Mouse (Mus musculus) forebrain, embryonic 12.5 days (tissue): ENCODE data around the gene Hist1h2bb. TPM values are rescaled to one million over a fixed set of nuclear protein-coding genes. Genes with fewer than 3 reads are reported as not detected.
A peak's percentile ranks its signal among the peaks of the same experiment; 100 is the strongest.
"Not testable (repeated sequence)": the region's sequence is repeated elsewhere in the genome, so short reads cannot be mapped to it uniquely, and the experiment has no call there.

ENCODE experiments used
- ATAC-seq: fragments of 200-750 bp; cut with Nextera tagmentation; 2 replicates; pipeline ENCODE4 v1.8.0; 2017; ENCODE audit warnings: moderate TSS enrichment; ENCODE audit not compliant: low FRiP score
- H3K27ac ChIP-seq: fragments of 300-500 bp; sonication (generic); 2 replicates; pipeline ENCODE4 v1.5.1; 2016; ENCODE audit warnings: mild to moderate bottlenecking
- H3K27me3 ChIP-seq: fragments of 300-500 bp; sonication (generic); 2 replicates; pipeline ENCODE4 v1.6.1; 2016; ENCODE audit warnings: mild to moderate bottlenecking
- H3K36me3 ChIP-seq: fragments of 300-500 bp; sonication (generic); replicated peaks from 2 replicates; pipeline ENCODE4 v1.6.1; 2016; ENCODE audit warnings: mild to moderate bottlenecking
- H3K4me1 ChIP-seq: fragments of 300-500 bp; sonication (generic); 2 replicates; pipeline ENCODE4 v1.6.1; 2016
- H3K4me2 ChIP-seq: fragments of 300-500 bp; sonication (generic); 2 replicates; pipeline ENCODE4 v1.6.1; 2016; ENCODE audit warnings: mild to moderate bottlenecking, moderate library complexity
- H3K4me3 ChIP-seq: fragments of 300-500 bp; sonication (generic); replicated peaks from 2 replicates; pipeline ENCODE4 v1.5.1; 2016; ENCODE audit warnings: mild to moderate bottlenecking
- H3K9ac ChIP-seq: fragments of 300-500 bp; sonication (generic); 2 replicates; pipeline ENCODE4 v1.6.1; 2016; ENCODE audit warnings: mild to moderate bottlenecking
- H3K9me3 ChIP-seq: fragments of 300-500 bp; sonication (generic); 2 replicates; pipeline ENCODE4 v1.6.1; 2016
- WGBS: fragments of 180-500 bp; shearing (Covaris S2); methylation state at CpG from one replicate; pipeline ENCODE4 v1.1.7; 2016; 5-methylcytosine and 5-hydroxymethylcytosine counted together
- polyA plus RNA-seq: library from polyadenylated mRNA; unstranded; fragments of >200 nt; fragmentation: Nextera tagmentation; extraction: Ambion mirVana; gene quantifications from 2 replicates; pipeline ENCODE4 v1.2.1, GENCODE M21; 2016

The Hist1h2bb gene
- 2.2 and 3.5 TPM in 2 replicates for polyA plus RNA-seq

DNA sequence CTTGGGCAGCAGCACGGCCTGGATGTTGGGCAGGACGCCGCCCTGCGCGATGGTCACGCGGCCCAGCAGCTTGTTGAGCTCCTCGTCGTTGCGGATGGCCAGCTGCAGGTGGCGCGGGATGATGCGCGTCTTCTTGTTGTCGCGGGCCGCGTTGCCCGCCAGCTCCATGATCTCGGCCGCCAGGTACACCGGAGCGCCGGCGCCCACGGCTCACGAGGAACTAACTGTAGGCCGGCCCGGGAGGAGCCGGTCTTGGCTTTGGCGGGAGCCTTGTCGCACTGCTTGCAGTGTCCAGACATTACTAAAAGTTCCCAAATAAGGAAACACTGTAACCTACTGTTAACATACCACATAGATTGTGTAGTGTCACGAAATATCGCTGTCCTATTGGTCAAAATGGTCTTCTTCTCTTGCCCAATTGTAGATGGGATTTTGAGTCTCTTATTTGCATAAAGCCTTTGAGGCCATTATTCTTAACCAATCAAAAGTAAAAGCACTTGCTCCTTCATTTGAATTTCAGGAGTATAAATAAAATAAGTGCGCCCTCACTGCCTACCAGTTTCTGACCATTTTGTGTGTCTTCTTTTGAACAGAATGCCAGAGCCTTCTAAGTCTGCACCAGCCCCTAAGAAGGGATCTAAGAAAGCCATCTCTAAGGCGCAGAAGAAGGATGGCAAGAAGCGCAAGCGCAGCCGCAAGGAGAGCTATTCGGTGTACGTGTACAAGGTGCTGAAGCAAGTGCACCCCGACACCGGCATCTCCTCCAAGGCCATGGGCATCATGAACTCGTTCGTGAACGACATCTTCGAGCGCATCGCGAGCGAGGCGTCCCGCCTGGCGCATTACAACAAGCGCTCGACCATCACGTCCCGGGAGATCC lies at the start of gene Hist1h2bb:
Gene Hist1h2bb (plus strand): TSS at position 534 of the 880 bp plus-strand sequence.
- WGBS: under 1% methylated on average over 40 of the region's 58 CpGs

GRCm38 (mm10) chr13:23697491-23698299 lies 48.8 kb upstream of the Hist1h2bb start:
- whole genome bisulfite sequencing: under 1% methylated on average over 25 of the region's 32 CpGs
- ATAC-seq: peak; percentile 64
- H3K36me3 ChIP-seq: no peaks in the 10 kb centered on the region

More for the DNA sequence above, at the start of gene Hist1h2bb:
- Histone ChIP-seq H3K4me1 (peaks cover 17% of the 10 kb centered on the region), H3K27ac (peak within 1 kb of the TSS; percentile 99), H3K4me2 (peak within 1 kb of the TSS; percentile 63), H3K9ac (peak within 1 kb of the TSS; percentile 75), H3K4me3 (peak within 1 kb of the TSS; percentile 45)
- not testable (repeated sequence) for H3K9me3 ChIP-seq, H3K36me3 ChIP-seq, H3K27me3 ChIP-seq
- ATAC-seq: peak; percentile 92

GRCm38 (mm10) chr13:23698300-23698693 lies 48.2 kb upstream of the Hist1h2bb start, which contains the start of gene Hist1h4c:
Hist1h4c (minus strand) TSS chr13:23698454.
- no peaks in the 10 kb centered on the region for H3K9me3 ChIP-seq
- WGBS: 0% methylated on average over 22 of the region's 22 CpGs
- peak; percentile 96 for ATAC-seq

More at GRCm38 (mm10) chr13:23697491-23698299, 48.8 kb upstream of the Hist1h2bb start:
- Histone ChIP-seq H3K9me3 (no peaks in the 10 kb centered on the region), H3K4me1 (0 out of 2 replicates have a peak, but pooled peaks cover 9% of the 10 kb centered on the region), H3K27ac (peak overlapping the region; percentile 96), H3K27me3 (no peaks in the 10 kb centered on the region), H3K4me2 (peak overlapping the region; percentile 73), H3K9ac (peak overlapping the region; percentile 59), H3K4me3 (peak overlapping the region; percentile 48)

GRCm38 (mm10) chr13:23698996-23699395 lies 47.5 kb upstream of the Hist1h2bb start:
- no peaks in the 10 kb centered on the region for H3K9me3 ChIP-seq
- H3K4me3 ChIP-seq: no peak overlapping the region
- WGBS: 49% methylated on average over 6 of the region's 6 CpGs
- H3K4me1 ChIP-seq: 0 out of 2 replicates have a peak, but pooled peaks cover 9% of the 10 kb centered on the region
- no peak overlapping the region for H3K9ac ChIP-seq
- no peaks in the 10 kb centered on the region for H3K27me3 ChIP-seq
- H3K27ac ChIP-seq: peak overlapping the region; percentile 96
- peak overlapping the region; percentile 73 for H3K4me2 ChIP-seq
- no peaks in the 10 kb centered on the region for H3K36me3 ChIP-seq
- ATAC-seq: no peak

More at GRCm38 (mm10) chr13:23698300-23698693, 48.2 kb upstream of the Hist1h2bb start, which contains the start of gene Hist1h4c:
- Histone ChIP-seq H3K9ac (peak within 1 kb of the TSS; percentile 59), H3K4me3 (peak within 1 kb of the TSS; percentile 48), H3K4me2 (peak within 1 kb of the TSS; percentile 73), H3K27me3 (no peaks in the 10 kb centered on the region), H3K36me3 (no peaks in the 10 kb centered on the region), H3K27ac (peak within 1 kb of the TSS; percentile 96), H3K4me1 (0 out of 2 replicates have a peak, but pooled peaks cover 9% of the 10 kb centered on the region)

DNA sequence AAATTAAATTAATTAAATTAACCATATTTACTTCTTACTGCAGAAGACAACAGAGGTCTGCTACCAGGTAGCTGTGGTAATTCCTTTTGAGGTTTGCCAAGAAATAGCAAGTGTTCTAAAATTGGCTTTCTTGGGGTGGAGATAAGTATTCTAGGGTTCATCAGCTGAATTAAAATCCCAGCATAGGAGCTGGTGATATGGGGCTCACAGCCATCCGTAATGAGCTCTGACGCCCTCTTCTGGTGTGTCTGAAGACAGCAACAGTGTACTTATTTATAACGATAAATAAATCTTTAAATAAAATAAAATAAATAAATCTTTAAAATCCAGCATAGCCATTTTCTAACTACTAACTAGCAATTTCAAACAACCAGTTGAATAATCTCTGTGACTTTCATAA lies 46.8 kb upstream of the Hist1h2bb start:
- H3K27me3 ChIP-seq: no peaks in the 10 kb centered on the region
- no peaks in the 10 kb centered on the region for H3K9me3 ChIP-seq
- no peak overlapping the region for H3K27ac ChIP-seq
- H3K4me3 ChIP-seq: no peak overlapping the region
- no peaks in the 10 kb centered on the region for H3K36me3 ChIP-seq
- no peak overlapping the region for H3K4me2 ChIP-seq
- H3K4me1 ChIP-seq: 0 out of 2 replicates have a peak, but pooled peaks cover 9% of the 10 kb centered on the region
- ATAC-seq: no peak
- 77% methylated on average over 3 of the region's 3 CpGs for WGBS
- H3K9ac ChIP-seq: no peak overlapping the region

DNA sequence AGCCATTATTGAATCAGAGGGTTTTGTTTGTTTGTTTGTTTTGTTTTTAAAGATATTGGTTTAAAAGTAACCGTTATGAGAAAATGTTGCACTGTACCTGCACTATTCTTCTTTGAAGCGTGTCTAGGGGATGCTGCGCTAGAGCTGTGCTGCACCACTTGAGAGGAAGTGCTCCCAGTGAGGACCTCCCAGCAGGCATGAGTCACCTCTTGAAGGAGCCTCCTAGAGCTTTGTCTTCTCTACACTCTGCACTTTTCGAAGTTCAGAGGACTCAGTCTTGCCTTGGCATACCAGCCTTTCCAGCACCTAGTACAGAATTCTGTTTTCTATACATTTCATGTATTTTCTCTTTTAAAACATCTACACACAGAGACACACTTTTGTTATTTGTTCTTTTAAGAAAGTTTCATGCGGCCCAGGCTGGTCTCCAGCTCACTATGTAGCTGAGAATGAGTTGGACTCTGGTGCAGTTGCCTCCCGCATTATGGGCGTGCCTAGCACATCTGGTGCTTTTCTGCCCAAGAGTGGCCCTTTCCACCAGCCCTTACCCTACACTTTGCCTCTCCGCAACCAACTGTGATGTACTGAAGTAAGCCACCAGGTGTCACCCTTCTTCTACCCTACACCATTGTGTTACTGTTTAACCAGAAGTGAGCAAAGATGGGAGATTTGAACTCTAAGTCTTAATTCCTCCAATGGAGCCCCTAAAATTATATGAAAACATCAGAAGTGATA lies 45.6 kb upstream of the Hist1h2bb start:
- WGBS: 32% methylated on average over 8 of the region's 8 CpGs
- no peak overlapping the region for H3K4me2 ChIP-seq
- H3K27me3 ChIP-seq: no peaks in the 10 kb centered on the region
- peak; percentile 31; the same call in 1 of the 2 replicates for ATAC-seq
- no peak overlapping the region for H3K27ac ChIP-seq
- 0 out of 2 replicates have a peak, but pooled peaks cover 7% of the 10 kb centered on the region for H3K4me1 ChIP-seq
- H3K9me3 ChIP-seq: no peaks in the 10 kb centered on the region
- H3K4me3 ChIP-seq: no peak overlapping the region
- H3K36me3 ChIP-seq: no peaks in the 10 kb centered on the region
- no peak overlapping the region for H3K9ac ChIP-seq

- no peak for ATAC-seq
- H3K4me2 ChIP-seq: no peak overlapping the region
- no peak overlapping the region for H3K9ac ChIP-seq
- no peaks in the 10 kb centered on the region for H3K36me3 ChIP-seq
- WGBS: 89% methylated on average over 4 of the region's 4 CpGs
- H3K4me1 ChIP-seq: 0 out of 2 replicates have a peak, but pooled peaks cover 5% of the 10 kb centered on the region
- H3K9me3 ChIP-seq: no peaks in the 10 kb centered on the region
- H3K27me3 ChIP-seq: no peaks in the 10 kb centered on the region
- H3K4me3 ChIP-seq: no peak overlapping the region
- H3K27ac ChIP-seq: no peak overlapping the region
Observed at GRCm38 (mm10) chr13:23702220-23702619, 44.3 kb upstream of the Hist1h2bb start.

GRCm38 (mm10) chr13:23702801-23703200 lies 43.7 kb upstream of the Hist1h2bb start:
- not testable (repeated sequence) for H3K4me2 ChIP-seq, H3K36me3 ChIP-seq, H3K9ac ChIP-seq, ATAC-seq, H3K9me3 ChIP-seq, H3K27ac ChIP-seq, H3K27me3 ChIP-seq, H3K4me3 ChIP-seq, H3K4me1 ChIP-seq
- whole genome bisulfite sequencing: 87% methylated on average over 2 of the region's 2 CpGs

- Histone ChIP-seq H3K4me2 (no peak overlapping the region), H3K4me3 (no peak overlapping the region), H3K9ac (no peak overlapping the region), H3K27ac (no peak overlapping the region), H3K27me3 (peaks cover 7% of the 10 kb centered on the region; the same call in 1 of the 2 replicates), H3K9me3 (no peaks in the 10 kb centered on the region), H3K36me3 (no peaks in the 10 kb centered on the region), H3K4me1 (peaks cover 13% of the 10 kb centered on the region)
- 91% methylated on average over 7 of the region's 7 CpGs for WGBS
- no peak for ATAC-seq
Observed at GRCm38 (mm10) chr13:23705751-23706356, 40.7 kb upstream of the Hist1h2bb start.

DNA sequence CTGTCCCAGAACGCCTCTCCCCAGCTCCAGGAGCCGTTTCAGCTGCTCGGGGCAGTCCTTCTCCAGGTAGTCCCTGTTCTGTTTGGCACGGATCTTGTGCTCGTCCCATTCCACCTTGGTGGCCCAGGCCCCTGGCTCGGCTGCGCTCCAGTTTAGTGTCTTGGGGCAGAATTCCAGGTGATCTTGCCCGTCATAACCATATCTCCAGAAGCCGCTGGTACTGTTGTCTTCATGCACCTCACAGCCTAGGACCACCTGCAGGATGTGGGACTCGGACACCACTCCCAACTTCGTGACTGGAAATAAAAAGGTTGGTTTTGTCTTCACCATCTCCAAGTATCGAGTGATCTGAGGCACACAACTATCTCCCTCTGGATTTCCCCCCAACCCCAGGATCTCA lies 39.8 kb upstream of the Hist1h2bb start:
- H3K4me2 ChIP-seq: no peak overlapping the region
- peaks cover 13% of the 10 kb centered on the region for H3K4me1 ChIP-seq
- H3K9ac ChIP-seq: no peak overlapping the region
- ATAC-seq: no peak
- peaks cover 7% of the 10 kb centered on the region; the same call in 1 of the 2 replicates for H3K27me3 ChIP-seq
- no peak overlapping the region for H3K4me3 ChIP-seq
- H3K27ac ChIP-seq: no peak overlapping the region
- H3K36me3 ChIP-seq: no peaks in the 10 kb centered on the region
- no peaks in the 10 kb centered on the region for H3K9me3 ChIP-seq
- WGBS: 93% methylated on average over 12 of the region's 12 CpGs

DNA sequence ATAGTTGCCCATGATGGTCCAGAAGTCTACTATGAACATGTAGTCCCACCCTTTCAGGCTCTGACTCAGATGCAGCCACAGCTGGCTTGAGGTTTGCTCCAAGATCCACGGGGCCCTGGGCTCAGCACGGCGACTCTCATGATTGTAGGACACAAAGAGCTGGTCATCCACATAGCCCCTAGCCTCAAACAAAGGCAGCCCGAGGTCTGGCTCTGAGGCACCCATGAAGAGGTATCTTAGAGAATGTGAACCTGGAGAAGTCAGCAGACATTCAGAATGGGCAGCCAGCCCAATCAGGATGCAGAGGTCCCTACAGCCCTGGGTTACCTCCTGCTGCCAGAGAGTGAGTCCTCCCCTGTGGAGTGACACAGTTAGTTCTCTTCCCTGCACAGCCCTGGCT lies 38.5 kb upstream of the Hist1h2bb start:
- Histone ChIP-seq H3K27ac (no peak overlapping the region), H3K9me3 (no peaks in the 10 kb centered on the region), H3K36me3 (no peaks in the 10 kb centered on the region), H3K4me3 (no peak overlapping the region), H3K4me1 (peaks cover 13% of the 10 kb centered on the region), H3K27me3 (peaks cover 7% of the 10 kb centered on the region; the same call in 1 of the 2 replicates), H3K9ac (no peak overlapping the region), H3K4me2 (no peak overlapping the region)
- 85% methylated on average over 4 of the region's 4 CpGs for WGBS
- no peak for ATAC-seq
